Mouse (Mus musculus): ENCODE results near the gene Sipa1l1.

Sipa1l1 gene

GRCm38 (mm10) chr12:82248501-82248900 is 79.4 kb downstream of the Sipa1l1 start:
- no peak for DNase-seq (ENCODE audit: low spot score)

GRCm38 (mm10) chr12:82251328-82251727 is 82.2 kb downstream of the Sipa1l1 start:
- no peak for DNase-seq (ENCODE audit: low spot score)

DNA sequence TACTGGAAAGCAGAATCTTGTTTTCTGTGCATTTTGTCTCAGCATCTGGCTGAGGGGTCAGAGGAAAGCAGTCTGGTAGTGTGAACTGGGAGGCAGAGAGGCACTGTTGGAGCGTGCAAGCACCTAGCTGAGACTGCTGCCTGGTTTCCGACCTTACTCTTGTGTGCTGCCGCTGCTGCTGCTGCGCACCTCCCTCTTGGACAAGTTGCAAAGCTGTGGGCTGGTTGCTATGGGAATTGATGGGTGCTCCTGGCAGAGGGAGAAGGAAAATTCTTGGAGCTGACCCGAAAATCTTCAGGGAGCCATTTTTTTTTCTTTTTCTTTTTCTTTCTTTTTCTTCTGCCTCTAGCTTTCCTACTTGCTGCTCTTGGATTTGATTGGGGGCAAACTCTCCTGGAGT is 85.0 kb downstream of the Sipa1l1 start:
- DNase-seq (ENCODE audit: low spot score) = no peak

- no peak for DNase-seq (ENCODE audit: low spot score)
Observed at GRCm38 (mm10) chr12:82256012-82256411, 86.9 kb downstream of the Sipa1l1 start.

GRCm38 (mm10) chr12:82256921-82257500 is 87.9 kb downstream of the Sipa1l1 start:
- DNase-seq (ENCODE audit: low spot score) = no peak

DNA sequence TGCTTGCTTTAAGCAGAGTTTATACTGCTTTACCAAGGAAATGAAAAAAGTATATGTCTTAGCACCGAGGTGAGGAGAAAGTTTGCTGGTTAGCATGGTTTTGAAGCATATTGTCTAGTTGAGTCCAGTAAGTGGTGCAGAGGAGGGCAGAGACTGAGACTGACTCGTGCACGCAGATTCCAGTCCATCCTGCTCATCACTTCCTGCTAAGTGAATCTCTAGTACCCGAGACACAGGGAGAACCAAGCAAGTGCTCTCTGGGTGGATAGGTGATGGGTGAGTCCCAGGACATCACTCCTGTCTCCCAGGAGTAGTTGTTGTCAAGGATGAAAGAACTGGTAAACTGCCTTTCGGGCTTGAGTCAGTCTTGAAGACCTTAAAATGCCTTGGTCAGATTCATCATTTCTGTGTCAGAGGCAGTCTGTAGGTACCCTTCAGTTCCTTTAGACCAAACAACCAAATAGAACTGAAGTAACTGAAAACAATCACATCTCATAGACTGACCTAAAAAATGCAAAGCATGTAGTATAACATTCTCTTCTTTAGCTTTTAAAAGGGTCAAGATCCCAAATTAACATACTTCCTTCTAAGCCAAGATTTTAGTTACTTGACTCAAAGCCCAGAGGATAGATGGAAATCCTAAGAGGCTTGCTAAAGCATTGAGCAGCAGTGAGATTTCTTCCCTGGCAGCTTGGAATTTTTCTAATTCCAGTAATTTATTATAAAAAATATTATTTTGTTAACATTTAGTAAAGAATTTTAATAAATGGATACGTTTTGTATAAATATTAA is 89.1 kb downstream of the Sipa1l1 start:
- no peak for DNase-seq (ENCODE audit: low spot score)

GRCm38 (mm10) chr12:82263443-82263842 is 94.3 kb downstream of the Sipa1l1 start:
- no peak for DNase-seq (ENCODE audit: low spot score)

GRCm38 (mm10) chr12:82264083-82264851 is 95.1 kb downstream of the Sipa1l1 start:
- no peak for DNase-seq (ENCODE audit: low spot score)

- DNase-seq (ENCODE audit: low spot score) = no peak
Observed at GRCm38 (mm10) chr12:82265335-82266274, 96.5 kb downstream of the Sipa1l1 start.

- no peak for DNase-seq (ENCODE audit: low spot score)
Observed at GRCm38 (mm10) chr12:82271447-82271846, 102.3 kb downstream of the Sipa1l1 start.

- DNase-seq (ENCODE audit: low spot score) = no peak
Observed at GRCm38 (mm10) chr12:82273503-82273902, 104.4 kb downstream of the Sipa1l1 start.

- DNase-seq (ENCODE audit: low spot score) = no peak
Observed at GRCm38 (mm10) chr12:82274576-82274975, 105.5 kb downstream of the Sipa1l1 start.

- DNase-seq (ENCODE audit: low spot score) = no peak
Observed at GRCm38 (mm10) chr12:82275767-82276166, 106.6 kb downstream of the Sipa1l1 start.

GRCm38 (mm10) chr12:82276591-82276990 is 107.5 kb downstream of the Sipa1l1 start:
- DNase-seq (ENCODE audit: low spot score) = no peak

DNA sequence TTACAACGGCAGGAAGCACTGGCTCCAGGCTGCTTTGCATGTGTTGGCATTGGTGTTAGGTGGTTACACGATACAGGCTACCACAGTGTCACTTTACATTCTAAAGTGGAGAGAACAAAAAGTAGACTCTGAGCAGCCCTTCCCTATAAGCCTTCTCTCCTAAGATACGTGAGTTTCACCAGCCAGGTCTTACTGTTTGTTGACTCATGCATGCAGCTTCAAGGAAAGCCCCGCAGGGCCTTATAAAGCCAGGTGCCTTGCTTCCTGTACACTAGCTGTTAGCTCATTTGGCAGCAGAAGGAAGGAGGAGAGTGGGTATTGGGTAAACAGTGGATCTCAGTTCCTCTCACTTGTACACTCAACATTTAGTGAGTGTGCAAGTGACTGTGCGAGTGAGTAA is 115.5 kb downstream of the Sipa1l1 start:
- no peak for DNase-seq (ENCODE audit: low spot score)

DNA sequence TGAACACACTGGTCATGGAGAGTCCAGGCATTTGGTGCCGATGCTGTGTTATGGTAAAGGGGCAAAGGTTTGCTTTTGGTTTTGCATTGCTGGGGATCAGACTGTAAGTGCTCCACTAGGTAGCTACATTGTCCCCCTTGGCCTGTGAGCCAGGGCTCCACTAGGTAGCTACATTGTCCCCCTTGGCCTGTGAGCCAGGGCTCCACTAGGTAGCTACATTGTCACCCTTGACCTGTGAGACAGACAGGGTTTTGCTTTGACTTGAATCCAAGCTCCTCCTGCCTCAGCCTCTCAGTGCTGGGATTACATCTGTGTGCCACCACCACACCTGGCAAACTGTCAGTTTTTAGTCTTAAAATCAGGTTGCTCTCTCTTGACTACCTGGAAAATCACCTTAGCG is 115.9 kb downstream of the Sipa1l1 start:
- no peak for DNase-seq (ENCODE audit: low spot score)

DNA sequence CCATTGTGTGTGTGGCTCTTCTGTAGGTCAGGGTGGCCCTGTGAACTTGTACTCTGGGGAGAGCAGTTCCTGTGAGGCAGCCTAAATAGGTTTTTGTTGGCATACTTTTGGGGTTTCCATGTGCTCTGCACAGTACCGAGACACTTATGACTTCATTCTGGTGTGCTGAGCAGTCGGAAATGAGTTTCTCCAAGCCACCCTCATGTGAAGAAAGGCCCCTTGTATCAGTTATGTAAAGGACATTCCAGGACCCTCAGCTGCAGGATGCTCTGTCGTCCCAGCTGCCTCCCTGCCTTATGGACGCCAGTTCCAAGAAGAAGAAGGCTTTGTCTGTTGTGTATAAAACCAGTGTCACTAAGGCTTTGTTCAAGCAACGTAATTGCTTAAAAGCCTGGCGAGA is 116.9 kb downstream of the Sipa1l1 start:
- no peak for DNase-seq (ENCODE audit: low spot score)

GRCm38 (mm10) chr12:82286804-82287203 is 117.7 kb downstream of the Sipa1l1 start:
- no peak for DNase-seq (ENCODE audit: low spot score)

- DNase-seq (ENCODE audit: low spot score) = no peak
Observed at GRCm38 (mm10) chr12:82293545-82294247, 124.6 kb downstream of the Sipa1l1 start.

GRCm38 (mm10) chr12:82294906-82295887 is 126.1 kb downstream of the Sipa1l1 start:
- DNase-seq (ENCODE audit: low spot score) = no peak

Data from c-Kit-positive CD71-positive TER-119-positive erythroid progenitor cells, embryonic 14.5 days (primary cell).